Mouse (Mus musculus) right cerebral cortex, postnatal 14 days (tissue): ENCODE measurements around the gene Sptssa.

Experiments used
- DNase-seq: peaks from one replicate; pipeline ENCODE4 v3.0.0; 2022

Sptssa gene

GRCm38 (mm10) chr12:54654741-54655140 is 1.6 kb downstream of the Sptssa start:
- no peak for DNase-seq

- DNase-seq, result no peak
These were observed 2.2 kb downstream of the Sptssa start for GRCm38 (mm10) chr12:54654141-54654540.

- no peak for DNase-seq
These were observed 4.0 kb downstream of the Sptssa start for GRCm38 (mm10) chr12:54652346-54652745.

- no peak for DNase-seq
These were observed 4.6 kb downstream of the Sptssa start for GRCm38 (mm10) chr12:54651820-54652219.

GRCm38 (mm10) chr12:54651158-54651557 is 5.2 kb downstream of the Sptssa start:
- no peak for DNase-seq

GRCm38 (mm10) chr12:54644947-54645346 is 11.4 kb downstream of the Sptssa start:
- no peak for DNase-seq

- DNase-seq, result no peak
These were observed 13.0 kb downstream of the Sptssa start for GRCm38 (mm10) chr12:54643320-54643892.

- no peak for DNase-seq
These were observed 15.0 kb downstream of the Sptssa start for GRCm38 (mm10) chr12:54641374-54641773.

- no peak for DNase-seq
These were observed 16.1 kb downstream of the Sptssa start for GRCm38 (mm10) chr12:54640259-54640658.

- no peak for DNase-seq
These were observed 19.3 kb downstream of the Sptssa start for GRCm38 (mm10) chr12:54637033-54637432.

- DNase-seq, result no peak
These were observed 24.2 kb downstream of the Sptssa start for GRCm38 (mm10) chr12:54632141-54632540.

GRCm38 (mm10) chr12:54621942-54622341 is 34.4 kb downstream of the Sptssa start:
- no peak for DNase-seq

- no peak for DNase-seq
These were observed 36.2 kb downstream of the Sptssa start for GRCm38 (mm10) chr12:54620042-54620705.

GRCm38 (mm10) chr12:54608988-54609387 is 47.4 kb downstream of the Sptssa start:
- no peak for DNase-seq

GRCm38 (mm10) chr12:54605203-54605602 is 51.2 kb downstream of the Sptssa start:
- no peak for DNase-seq

- no peak for DNase-seq
These were observed 52.7 kb downstream of the Sptssa start for GRCm38 (mm10) chr12:54603542-54604167.

GRCm38 (mm10) chr12:54600482-54600881 is 55.9 kb downstream of the Sptssa start:
- no peak for DNase-seq

- DNase-seq, result no peak
These were observed 58.0 kb downstream of the Sptssa start for GRCm38 (mm10) chr12:54598358-54598757.

GRCm38 (mm10) chr12:54596715-54597114 is 59.7 kb downstream of the Sptssa start:
- DNase-seq, result no peak
